Mouse (Mus musculus): Measurements from ENCODE around the gene Arl3. TPM values are rescaled to one million over a fixed set of nuclear protein-coding genes. Genes with fewer than 3 reads are reported as not detected.

The Arl3 gene
- polyA plus RNA-seq, 1 experiment = 21.6 TPM

DNA sequence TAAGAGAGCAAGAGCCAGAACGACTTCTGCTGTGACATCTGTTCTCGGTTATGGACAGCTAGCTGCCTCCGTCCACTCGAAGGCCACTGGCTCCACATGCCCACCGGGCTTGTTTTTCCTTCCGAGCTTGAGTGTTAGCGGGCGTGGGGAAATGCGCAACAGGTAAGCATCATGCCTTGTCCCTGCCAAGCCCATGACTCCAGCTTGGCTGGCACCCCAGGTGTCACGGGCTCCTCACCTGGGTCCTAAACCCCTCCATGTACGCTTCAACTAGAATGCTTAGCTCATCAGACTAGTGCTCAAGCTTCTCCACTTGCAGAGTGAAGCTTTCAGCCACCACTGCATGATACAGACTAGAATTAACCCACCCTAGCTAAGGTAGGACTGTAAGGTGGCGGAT, 14.4 kb downstream of the Arl3 start:
- Histone ChIP-seq H3K36me3 (ENCODE audit: control insufficient read depth, insufficient read depth, low read length) (no peaks in the 10 kb centered on the region), H3K27ac (ENCODE audit: control insufficient read depth, insufficient read depth, low read length) (no peak overlapping the region), H3K4me3 (ENCODE audit: control insufficient read depth, insufficient read depth, low read length) (no peak overlapping the region), H3K4me1 (replicated peaks; ENCODE audit: control insufficient read depth, insufficient read depth, low read length) (peaks cover 11% of the 10 kb centered on the region), H3K27me3 (ENCODE audit: control insufficient read depth, insufficient read depth, low read length) (no peaks in the 10 kb centered on the region)
- no peak for DNase-seq
- TF ChIP-seq POLR2A (IDR thresholded peaks at IDR 0.05; ENCODE audit: control insufficient read depth, extremely low read depth, insufficient read depth, low read length, poor library complexity) = no peak
- WGBS = 91% methylated on average over 12 of the region's 12 CpGs

DNA sequence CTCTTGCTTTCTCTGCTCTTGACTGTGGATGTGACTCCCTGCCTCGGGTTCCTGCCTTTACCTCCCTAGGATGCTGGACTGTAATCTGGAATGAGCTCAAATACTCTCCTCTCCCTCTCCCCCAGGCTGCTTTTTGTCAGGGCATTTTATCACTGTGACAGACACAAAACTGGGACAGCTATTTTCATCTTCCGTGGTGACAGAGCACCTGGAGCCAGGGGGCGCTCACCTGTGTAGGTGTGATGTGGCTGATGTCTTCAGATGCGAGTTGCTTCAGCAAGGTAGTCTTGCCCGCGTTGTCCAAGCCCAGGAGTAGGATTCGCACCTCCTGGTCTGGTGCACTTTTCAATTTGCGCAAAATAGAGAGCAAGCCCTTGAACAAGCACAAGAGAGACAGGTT, 15.0 kb downstream of the Arl3 start:
- no peak overlapping the region for H3K27ac ChIP-seq (ENCODE audit: control insufficient read depth, insufficient read depth, low read length)
- DNase-seq = no peak
- peaks cover 11% of the 10 kb centered on the region for H3K4me1 ChIP-seq (replicated peaks; ENCODE audit: control insufficient read depth, insufficient read depth, low read length)
- WGBS = 93% methylated on average over 8 of the region's 8 CpGs
- no peak for TF ChIP-seq POLR2A (IDR thresholded peaks at IDR 0.05; ENCODE audit: control insufficient read depth, extremely low read depth, insufficient read depth, low read length, poor library complexity)
- no peak for TF ChIP-seq CTCF (IDR thresholded peaks at IDR 0.05; ENCODE audit: borderline replicate concordance, control insufficient read depth, extremely low read depth, insufficient read depth, low read length, poor library complexity)
- no peak overlapping the region for H3K4me3 ChIP-seq (ENCODE audit: control insufficient read depth, insufficient read depth, low read length)
- no peaks in the 10 kb centered on the region for H3K27me3 ChIP-seq (ENCODE audit: control insufficient read depth, insufficient read depth, low read length)
- no peaks in the 10 kb centered on the region for H3K36me3 ChIP-seq (ENCODE audit: control insufficient read depth, insufficient read depth, low read length)

GRCm38 (mm10) chr19:46553541-46553955, 19.4 kb downstream of the Arl3 start:
- H3K27me3 ChIP-seq (ENCODE audit: control insufficient read depth, insufficient read depth, low read length) = no peaks in the 10 kb centered on the region
- peaks cover 1% of the 10 kb centered on the region; the same call in 1 of the 2 replicates for H3K4me1 ChIP-seq (replicated peaks; ENCODE audit: control insufficient read depth, insufficient read depth, low read length)
- WGBS = 77% methylated on average over 11 of the region's 11 CpGs
- no peak for TF ChIP-seq CTCF (IDR thresholded peaks at IDR 0.05; ENCODE audit: borderline replicate concordance, control insufficient read depth, extremely low read depth, insufficient read depth, low read length, poor library complexity)
- TF ChIP-seq POLR2A (IDR thresholded peaks at IDR 0.05; ENCODE audit: control insufficient read depth, extremely low read depth, insufficient read depth, low read length, poor library complexity) = no peak
- peaks cover 8% of the 10 kb centered on the region; the same call in 1 of the 2 replicates for H3K36me3 ChIP-seq (ENCODE audit: control insufficient read depth, insufficient read depth, low read length)
- no peak for DNase-seq
- no peak overlapping the region for H3K27ac ChIP-seq (ENCODE audit: control insufficient read depth, insufficient read depth, low read length)
- no peak overlapping the region for H3K4me3 ChIP-seq (ENCODE audit: control insufficient read depth, insufficient read depth, low read length)

DNA sequence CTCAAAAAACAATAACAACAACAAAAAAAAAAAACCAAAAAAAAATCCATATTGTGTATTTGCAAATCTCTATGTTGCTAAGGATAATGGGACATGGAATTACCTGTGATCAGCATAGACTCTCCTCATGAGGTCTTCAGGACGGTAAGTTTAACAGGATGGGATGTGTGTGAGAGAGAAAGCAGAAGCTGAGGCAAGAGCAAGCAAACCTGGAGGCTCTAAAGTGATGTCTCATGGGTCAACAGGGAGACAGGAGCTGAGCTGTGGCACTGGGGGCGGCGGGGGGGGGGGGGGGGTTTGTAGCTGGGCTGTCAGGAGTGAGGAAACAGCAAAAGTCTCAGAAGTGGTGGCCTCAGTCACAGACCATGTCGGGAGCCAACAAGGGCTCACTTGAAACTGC, 20.5 kb downstream of the Arl3 start:
- H3K27ac ChIP-seq (ENCODE audit: control insufficient read depth, insufficient read depth, low read length) = no peak overlapping the region
- no peaks in the 10 kb centered on the region for H3K27me3 ChIP-seq (ENCODE audit: control insufficient read depth, insufficient read depth, low read length)
- DNase-seq = no peak
- TF ChIP-seq CTCF (IDR thresholded peaks at IDR 0.05; ENCODE audit: borderline replicate concordance, control insufficient read depth, extremely low read depth, insufficient read depth, low read length, poor library complexity) (no peak), POLR2A (IDR thresholded peaks at IDR 0.05; ENCODE audit: control insufficient read depth, extremely low read depth, insufficient read depth, low read length, poor library complexity) (no peak)
- WGBS = 91% methylated on average over 4 of the region's 4 CpGs
- H3K4me1 ChIP-seq (replicated peaks; ENCODE audit: control insufficient read depth, insufficient read depth, low read length) = no peaks in the 10 kb centered on the region
- H3K4me3 ChIP-seq (ENCODE audit: control insufficient read depth, insufficient read depth, low read length) = no peak overlapping the region
- H3K36me3 ChIP-seq (ENCODE audit: control insufficient read depth, insufficient read depth, low read length) = peaks cover 8% of the 10 kb centered on the region; the same call in 1 of the 2 replicates

GRCm38 (mm10) chr19:46550385-46550784, 22.6 kb downstream of the Arl3 start:
- no peak for DNase-seq
- peaks cover 8% of the 10 kb centered on the region; the same call in 1 of the 2 replicates for H3K36me3 ChIP-seq (ENCODE audit: control insufficient read depth, insufficient read depth, low read length)
- TF ChIP-seq CTCF (IDR thresholded peaks at IDR 0.05; ENCODE audit: borderline replicate concordance, control insufficient read depth, extremely low read depth, insufficient read depth, low read length, poor library complexity) = no peak
- TF ChIP-seq POLR2A (IDR thresholded peaks at IDR 0.05; ENCODE audit: control insufficient read depth, extremely low read depth, insufficient read depth, low read length, poor library complexity) = no peak
- H3K4me1 ChIP-seq (replicated peaks; ENCODE audit: control insufficient read depth, insufficient read depth, low read length) = no peaks in the 10 kb centered on the region
- no peaks in the 10 kb centered on the region for H3K27me3 ChIP-seq (ENCODE audit: control insufficient read depth, insufficient read depth, low read length)
- no peak overlapping the region for H3K27ac ChIP-seq (ENCODE audit: control insufficient read depth, insufficient read depth, low read length)
- H3K4me3 ChIP-seq (ENCODE audit: control insufficient read depth, insufficient read depth, low read length) = no peak overlapping the region
- WGBS = 98% methylated on average over 4 of the region's 4 CpGs

DNA sequence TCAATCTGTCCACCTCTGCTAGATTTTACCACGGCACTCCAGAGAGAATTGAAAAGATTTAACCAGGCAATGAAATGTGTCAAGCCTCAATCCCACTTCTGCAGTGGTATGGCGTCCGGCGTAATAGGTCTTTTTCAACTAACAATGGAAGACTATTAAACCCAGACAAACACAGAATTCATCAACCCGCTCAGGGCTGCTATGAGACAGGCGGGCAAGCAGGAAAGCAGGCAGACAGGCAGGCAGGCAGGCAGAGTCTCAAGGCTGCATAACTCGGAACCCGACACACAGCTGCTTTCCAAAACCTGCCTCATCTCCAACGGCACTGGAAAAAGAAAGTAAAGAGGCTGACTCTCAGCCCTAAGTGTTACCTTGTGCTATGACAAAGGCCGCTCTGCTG, 24.9 kb downstream of the Arl3 start:
- no peak for DNase-seq
- Histone ChIP-seq H3K27ac (ENCODE audit: control insufficient read depth, insufficient read depth, low read length) (no peak overlapping the region), H3K4me1 (replicated peaks; ENCODE audit: control insufficient read depth, insufficient read depth, low read length) (no peaks in the 10 kb centered on the region), H3K36me3 (ENCODE audit: control insufficient read depth, insufficient read depth, low read length) (peaks cover 8% of the 10 kb centered on the region; the same call in 1 of the 2 replicates), H3K4me3 (ENCODE audit: control insufficient read depth, insufficient read depth, low read length) (no peak overlapping the region), H3K27me3 (ENCODE audit: control insufficient read depth, insufficient read depth, low read length) (no peaks in the 10 kb centered on the region)
- TF ChIP-seq POLR2A (IDR thresholded peaks at IDR 0.05; ENCODE audit: control insufficient read depth, extremely low read depth, insufficient read depth, low read length, poor library complexity) = no peak
- TF ChIP-seq CTCF (IDR thresholded peaks at IDR 0.05; ENCODE audit: borderline replicate concordance, control insufficient read depth, extremely low read depth, insufficient read depth, low read length, poor library complexity) = no peak
- 94% methylated on average over 10 of the region's 10 CpGs for WGBS

GRCm38 (mm10) chr19:46547565-46547964, 25.4 kb downstream of the Arl3 start:
- no peak overlapping the region for H3K27ac ChIP-seq (ENCODE audit: control insufficient read depth, insufficient read depth, low read length)
- 91% methylated on average over 6 of the region's 6 CpGs for whole genome bisulfite sequencing
- no peak for DNase-seq

More at GRCm38 (mm10) chr19:46547565-46547964, 25.4 kb downstream of the Arl3 start:
- Histone ChIP-seq H3K36me3 (ENCODE audit: control insufficient read depth, insufficient read depth, low read length) (peaks cover 8% of the 10 kb centered on the region; the same call in 1 of the 2 replicates), H3K27me3 (ENCODE audit: control insufficient read depth, insufficient read depth, low read length) (no peaks in the 10 kb centered on the region), H3K4me3 (ENCODE audit: control insufficient read depth, insufficient read depth, low read length) (no peak overlapping the region), H3K4me1 (replicated peaks; ENCODE audit: control insufficient read depth, insufficient read depth, low read length) (no peaks in the 10 kb centered on the region)
- TF ChIP-seq POLR2A (IDR thresholded peaks at IDR 0.05; ENCODE audit: control insufficient read depth, extremely low read depth, insufficient read depth, low read length, poor library complexity) (no peak), CTCF (IDR thresholded peaks at IDR 0.05; ENCODE audit: borderline replicate concordance, control insufficient read depth, extremely low read depth, insufficient read depth, low read length, poor library complexity) (no peak)

Measured in thymus, adult 2 months (tissue).